Mouse (Mus musculus): Measurements from ENCODE around the gene Thap12. TPM values are rescaled to one million over a fixed set of nuclear protein-coding genes. Genes with fewer than 3 reads are reported as not detected.
A peak's percentile ranks its signal among the peaks of the same experiment; 100 is the strongest.

The Thap12 gene
- polyA plus RNA-seq, 1 experiment from 2014 or later = 87.3 TPM

GRCm38 (mm10) chr7:98690126-98690525 is 12.8 kb upstream of the Thap12 start:
- no peaks in the 10 kb centered on the region for H3K36me3 ChIP-seq (replicated peaks; ENCODE audit: control insufficient read depth, insufficient read depth, low read depth, low read length)
- H3K4me3 ChIP-seq (ENCODE audit: low read depth, low read length) = no peak overlapping the region
- no peaks in the 10 kb centered on the region for H3K4me1 ChIP-seq (ENCODE audit: control insufficient read depth, insufficient read depth, low read length)
- no peak overlapping the region for H3K27ac ChIP-seq (replicated peaks; ENCODE audit: low read depth, low read length)
- no peak overlapping the region for H3K9ac ChIP-seq (replicated peaks; ENCODE audit: low read length)
- no peaks in the 10 kb centered on the region for H3K9me3 ChIP-seq (replicated peaks; ENCODE audit: control insufficient read depth, low read length)
- 88% methylated on average over 1 of the region's 1 CpGs for WGBS
- ATAC-seq (replicated peaks; ENCODE audit: insufficient number of reproducible peaks, low FRiP score, low TSS enrichment, low read depth) = no peak
- H3K4me2 ChIP-seq (ENCODE audit: low read depth, low read length) = no peak overlapping the region
- no peak for DNase-seq (ENCODE audit: low spot score)
- no peaks in the 10 kb centered on the region for H3K27me3 ChIP-seq (ENCODE audit: control insufficient read depth, insufficient read depth, low read length)

GRCm38 (mm10) chr7:98690831-98691230 is 12.1 kb upstream of the Thap12 start:
- no peaks in the 10 kb centered on the region for H3K36me3 ChIP-seq (replicated peaks; ENCODE audit: control insufficient read depth, insufficient read depth, low read depth, low read length)
- no peak overlapping the region for H3K4me3 ChIP-seq (ENCODE audit: low read depth, low read length)
- no peaks in the 10 kb centered on the region for H3K9me3 ChIP-seq (replicated peaks; ENCODE audit: control insufficient read depth, low read length)
- DNase-seq (ENCODE audit: low spot score) = peak; percentile 26
- no peaks in the 10 kb centered on the region for H3K4me1 ChIP-seq (ENCODE audit: control insufficient read depth, insufficient read depth, low read length)
- 12% methylated on average over 3 of the region's 3 CpGs for WGBS
- no peaks in the 10 kb centered on the region for H3K27me3 ChIP-seq (ENCODE audit: control insufficient read depth, insufficient read depth, low read length)
- no peak overlapping the region for H3K4me2 ChIP-seq (ENCODE audit: low read depth, low read length)
- ATAC-seq (replicated peaks; ENCODE audit: insufficient number of reproducible peaks, low FRiP score, low TSS enrichment, low read depth) = no peak; the same call in 1 of the 2 replicates
- no peak overlapping the region for H3K27ac ChIP-seq (replicated peaks; ENCODE audit: low read depth, low read length)
- no peak overlapping the region for H3K9ac ChIP-seq (replicated peaks; ENCODE audit: low read length)

- no peaks in the 10 kb centered on the region for H3K4me1 ChIP-seq (ENCODE audit: control insufficient read depth, insufficient read depth, low read length)
- H3K9ac ChIP-seq (replicated peaks; ENCODE audit: low read length) = no peak overlapping the region
- no peak overlapping the region for H3K27ac ChIP-seq (replicated peaks; ENCODE audit: low read depth, low read length)
- ATAC-seq (replicated peaks; ENCODE audit: insufficient number of reproducible peaks, low FRiP score, low TSS enrichment, low read depth) (no peak), DNase-seq (ENCODE audit: low spot score) (no peak)
- H3K4me3 ChIP-seq (ENCODE audit: low read depth, low read length) = no peak overlapping the region
- no peak overlapping the region for H3K4me2 ChIP-seq (ENCODE audit: low read depth, low read length)
- H3K9me3 ChIP-seq (replicated peaks; ENCODE audit: control insufficient read depth, low read length) = no peaks in the 10 kb centered on the region
- WGBS = 41% methylated on average over 24 of the region's 24 CpGs
- no peaks in the 10 kb centered on the region for H3K27me3 ChIP-seq (ENCODE audit: control insufficient read depth, insufficient read depth, low read length)
- H3K36me3 ChIP-seq (replicated peaks; ENCODE audit: control insufficient read depth, insufficient read depth, low read depth, low read length) = no peaks in the 10 kb centered on the region
These were observed 9.9 kb upstream of the Thap12 start for GRCm38 (mm10) chr7:98692761-98693546.

GRCm38 (mm10) chr7:98694046-98694445 is 8.9 kb upstream of the Thap12 start:
- no peak for ATAC-seq (replicated peaks; ENCODE audit: insufficient number of reproducible peaks, low FRiP score, low TSS enrichment, low read depth)
- WGBS = 82% methylated on average over 5 of the region's 5 CpGs
- H3K27ac ChIP-seq (replicated peaks; ENCODE audit: low read depth, low read length) = no peak overlapping the region

GRCm38 (mm10) chr7:98697496-98697895 is 5.4 kb upstream of the Thap12 start:
- no peak overlapping the region for H3K4me2 ChIP-seq (ENCODE audit: low read depth, low read length)
- H3K36me3 ChIP-seq (replicated peaks; ENCODE audit: control insufficient read depth, insufficient read depth, low read depth, low read length) = no peaks in the 10 kb centered on the region
- ATAC-seq (replicated peaks; ENCODE audit: insufficient number of reproducible peaks, low FRiP score, low TSS enrichment, low read depth) (no peak), DNase-seq (ENCODE audit: low spot score) (peak; percentile 44)
- H3K9me3 ChIP-seq (replicated peaks; ENCODE audit: control insufficient read depth, low read length) = no peaks in the 10 kb centered on the region
- H3K27me3 ChIP-seq (ENCODE audit: control insufficient read depth, insufficient read depth, low read length) = no peaks in the 10 kb centered on the region
- 16% methylated on average over 2 of the region's 2 CpGs for WGBS
- H3K4me1 ChIP-seq (ENCODE audit: control insufficient read depth, insufficient read depth, low read length) = no peaks in the 10 kb centered on the region
- H3K4me3 ChIP-seq (ENCODE audit: low read depth, low read length) = no peak overlapping the region
- H3K9ac ChIP-seq (replicated peaks; ENCODE audit: low read length) = no peak overlapping the region
- no peak overlapping the region for H3K27ac ChIP-seq (replicated peaks; ENCODE audit: low read depth, low read length)

More at GRCm38 (mm10) chr7:98694046-98694445, 8.9 kb upstream of the Thap12 start:
- H3K4me3 ChIP-seq (ENCODE audit: low read depth, low read length) = no peak overlapping the region
- H3K9me3 ChIP-seq (replicated peaks; ENCODE audit: control insufficient read depth, low read length) = no peaks in the 10 kb centered on the region
- no peaks in the 10 kb centered on the region for H3K36me3 ChIP-seq (replicated peaks; ENCODE audit: control insufficient read depth, insufficient read depth, low read depth, low read length)
- H3K4me1 ChIP-seq (ENCODE audit: control insufficient read depth, insufficient read depth, low read length) = no peaks in the 10 kb centered on the region
- no peak overlapping the region for H3K4me2 ChIP-seq (ENCODE audit: low read depth, low read length)
- H3K27me3 ChIP-seq (ENCODE audit: control insufficient read depth, insufficient read depth, low read length) = no peaks in the 10 kb centered on the region
- no peak for DNase-seq (ENCODE audit: low spot score)
- H3K9ac ChIP-seq (replicated peaks; ENCODE audit: low read length) = no peak overlapping the region

- no peak overlapping the region for H3K9ac ChIP-seq (replicated peaks; ENCODE audit: low read length)
- WGBS = 61% methylated on average over 5 of the region's 5 CpGs
- no peaks in the 10 kb centered on the region for H3K4me1 ChIP-seq (ENCODE audit: control insufficient read depth, insufficient read depth, low read length)
- H3K4me3 ChIP-seq (ENCODE audit: low read depth, low read length) = no peak overlapping the region
- ATAC-seq (replicated peaks; ENCODE audit: insufficient number of reproducible peaks, low FRiP score, low TSS enrichment, low read depth) (no peak), DNase-seq (ENCODE audit: low spot score) (no peak)
- H3K27me3 ChIP-seq (ENCODE audit: control insufficient read depth, insufficient read depth, low read length) = no peaks in the 10 kb centered on the region
- no peak overlapping the region for H3K4me2 ChIP-seq (ENCODE audit: low read depth, low read length)
- H3K9me3 ChIP-seq (replicated peaks; ENCODE audit: control insufficient read depth, low read length) = no peaks in the 10 kb centered on the region
- H3K36me3 ChIP-seq (replicated peaks; ENCODE audit: control insufficient read depth, insufficient read depth, low read depth, low read length) = no peaks in the 10 kb centered on the region
- no peak overlapping the region for H3K27ac ChIP-seq (replicated peaks; ENCODE audit: low read depth, low read length)
These were observed 4.9 kb upstream of the Thap12 start for GRCm38 (mm10) chr7:98698041-98698440.

- 87% methylated on average over 4 of the region's 4 CpGs for WGBS
- ATAC-seq (replicated peaks; ENCODE audit: insufficient number of reproducible peaks, low FRiP score, low TSS enrichment, low read depth) (no peak), DNase-seq (ENCODE audit: low spot score) (no peak)
- Histone ChIP-seq H3K36me3 (replicated peaks; ENCODE audit: control insufficient read depth, insufficient read depth, low read depth, low read length) (no peaks in the 10 kb centered on the region), H3K9me3 (replicated peaks; ENCODE audit: control insufficient read depth, low read length) (no peaks in the 10 kb centered on the region), H3K27ac (replicated peaks; ENCODE audit: low read depth, low read length) (no peak overlapping the region), H3K4me3 (ENCODE audit: low read depth, low read length) (no peak overlapping the region), H3K27me3 (ENCODE audit: control insufficient read depth, insufficient read depth, low read length) (no peaks in the 10 kb centered on the region), H3K4me1 (ENCODE audit: control insufficient read depth, insufficient read depth, low read length) (no peaks in the 10 kb centered on the region), H3K9ac (replicated peaks; ENCODE audit: low read length) (no peak overlapping the region), H3K4me2 (ENCODE audit: low read depth, low read length) (no peak overlapping the region)
These were observed 4.3 kb upstream of the Thap12 start for GRCm38 (mm10) chr7:98698590-98698989.

GRCm38 (mm10) chr7:98701771-98702170 is 1.1 kb upstream of the Thap12 start:
- WGBS = 58% methylated on average over 7 of the region's 7 CpGs
- Histone ChIP-seq H3K4me1 (ENCODE audit: control insufficient read depth, insufficient read depth, low read length) (no peaks in the 10 kb centered on the region), H3K36me3 (replicated peaks; ENCODE audit: control insufficient read depth, insufficient read depth, low read depth, low read length) (no peaks in the 10 kb centered on the region), H3K9ac (replicated peaks; ENCODE audit: low read length) (peak overlapping the region; percentile 78), H3K27ac (replicated peaks; ENCODE audit: low read depth, low read length) (no peak overlapping the region), H3K4me3 (ENCODE audit: low read depth, low read length) (peak overlapping the region; percentile 96), H3K27me3 (ENCODE audit: control insufficient read depth, insufficient read depth, low read length) (no peaks in the 10 kb centered on the region), H3K4me2 (ENCODE audit: low read depth, low read length) (peak overlapping the region; percentile 58), H3K9me3 (replicated peaks; ENCODE audit: control insufficient read depth, low read length) (no peaks in the 10 kb centered on the region)
- DNase-seq (ENCODE audit: low spot score) (no peak), ATAC-seq (replicated peaks; ENCODE audit: insufficient number of reproducible peaks, low FRiP score, low TSS enrichment, low read depth) (no peak)

All from embryonic facial prominence, embryonic 11.5 days (tissue).